9 mouse cellular contexts compared by ENCODE assay signal in genomic region chr4:43971541-43972136, GRCm38 (mm10). TPM values are rescaled to one million over a fixed set of nuclear protein-coding genes. Genes with fewer than 3 reads are reported as not detected.
DNase-seq lines count a peak whose midpoint lies in the region; ATAC-seq lines count a peak whose summit lies in the region.
"Had no signal": no experiment of that assay in that cellular context is flagged by ENCODE, and none has a peak within 500 bp of the region (broad histone marks: within the 10 kb centered on the region; RNA-seq: fewer than 3 reads in every experiment).

No protein-coding gene starts in this region.

- H3K36me3 ChIP-seq in kidney, embryonic 16.5 days (ENCODE audit: insufficient read depth, low read length) = no peaks in the 10 kb centered on the region
- H3K36me3 ChIP-seq in hindbrain, embryonic 12.5 days = peaks cover 4% of the 10 kb centered on the region; the same call in 1 of the 2 replicates

- ATAC-seq in kidney, embryonic 16.5 days (ENCODE audit: low FRiP score, low TSS enrichment) = peak; percentile 49
- 0 out of 2 replicates have a peak, but pooled peaks have one; percentile 11 for ATAC-seq in hindbrain, embryonic 12.5 days (ENCODE audit: low FRiP score)
- peak; percentile 13; the same call in 1 of the 2 replicates for ATAC-seq in megakaryocyte, adult 5-6 weeks (ENCODE audit: poor library complexity, severe bottlenecking)

- no peaks in the 10 kb centered on the region for H3K9me3 ChIP-seq in kidney, embryonic 16.5 days (ENCODE audit: low read length)
- H3K9me3 ChIP-seq in hindbrain, embryonic 12.5 days (replicated peaks) = no peaks in the 10 kb centered on the region

- peak overlapping the region; percentile 38 for H3K4me2 ChIP-seq in kidney, embryonic 16.5 days (replicated peaks; ENCODE audit: low read depth, low read length)
- H3K4me2 ChIP-seq in hindbrain, embryonic 12.5 days (replicated peaks) = peak overlapping the region; percentile 27

- H3K27ac ChIP-seq in kidney, embryonic 16.5 days (ENCODE audit: low read length) = peak overlapping the region; percentile 94
- H3K27ac ChIP-seq in brown adipose tissue, adult 24 weeks (replicated peaks; ENCODE audit: low read depth, low read length) = peak overlapping the region; percentile 36
- peak overlapping the region; percentile 68; the same call in 1 of the 2 replicates for H3K27ac ChIP-seq in hindbrain, embryonic 12.5 days

- WGBS in kidney, embryonic 16.5 days = 53% methylated on average over 9 of the region's 9 CpGs
- WGBS in hindbrain, embryonic 12.5 days = 63% methylated on average over 9 of the region's 9 CpGs

- peaks cover 35% of the 10 kb centered on the region for H3K4me1 ChIP-seq in kidney, embryonic 16.5 days (ENCODE audit: insufficient read depth, low read length)
- peaks cover 10% of the 10 kb centered on the region; the same call in 1 of the 2 replicates for H3K4me1 ChIP-seq in brown adipose tissue, adult 24 weeks (ENCODE audit: control insufficient read depth, insufficient read depth, insufficient read length, low read length)
- peaks cover 47% of the 10 kb centered on the region for H3K4me1 ChIP-seq in hindbrain, embryonic 12.5 days

- H3K4me3 ChIP-seq in kidney, embryonic 16.5 days (ENCODE audit: low read length) = 0 out of 2 replicates have a peak overlapping the region, but pooled peaks have one; percentile 9
- H3K4me3 ChIP-seq in brown adipose tissue, adult 24 weeks (ENCODE audit: insufficient read depth, low read depth, low read length) = 0 out of 2 replicates have a peak overlapping the region, but pooled peaks have one; percentile 13
- no peak overlapping the region for H3K4me3 ChIP-seq in hindbrain, embryonic 12.5 days

- no peak for DNase-seq in kidney, adult 9 months
- no peak for DNase-seq in cerebellum, adult 11-12 months
- no peak for DNase-seq in adrenal gland, adult 18-20 months (ENCODE audit: low spot score in 2 of 2)
- no peak for DNase-seq in layer of hippocampus, adult 9-10 months (ENCODE audit: low spot score)

- peak overlapping the region; percentile 24; the same call in 1 of the 2 replicates for H3K9ac ChIP-seq in kidney, embryonic 16.5 days (replicated peaks; ENCODE audit: low read length)
- no peak overlapping the region for H3K9ac ChIP-seq in hindbrain, embryonic 12.5 days

- no peaks in the 10 kb centered on the region for H3K27me3 ChIP-seq in kidney, embryonic 16.5 days (ENCODE audit: insufficient read depth, low read length)
- no peaks in the 10 kb centered on the region for H3K27me3 ChIP-seq in hindbrain, embryonic 12.5 days

RNA-seq across cellular contexts. Expression of gene Ccin, which starts 11.6 kb away (rescaled TPM):
- polyA plus RNA-seq in kidney, embryonic 16.5 days (2015; fragmentation: Nextera tagmentation; extraction: Ambion mirVana) = not detected in 2 replicates
- polyA plus RNA-seq in brown adipose tissue, adult 24 weeks (2012; ENCODE audit: insufficient read depth, insufficient read length, missing spikeins) = not detected in 2 replicates
- not detected in 2 replicates for polyA plus RNA-seq in hindbrain, embryonic 12.5 days (2016; fragmentation: Nextera tagmentation; extraction: Ambion mirVana)
- 0.09 TPM in 1 of 2 replicates, not detected in the other for total RNA-seq in megakaryocyte, adult 5-6 weeks (2015)
- 0.26 and 0.37 TPM in 2 replicates for total RNA-seq in megakaryocyte, adult 5-6 weeks (2017)
- total RNA-seq in adrenal gland, adult 18-20 months (2021) = not detected
- total RNA-seq: liver, adult 2 months had no signal
- polyA plus RNA-seq: liver, adult 2 months had no signal

RNA-seq across cellular contexts. Expression of gene Glipr2, which starts 14.4 kb away (rescaled TPM):
- polyA plus RNA-seq in kidney, embryonic 16.5 days (2015; fragmentation: Nextera tagmentation; extraction: Ambion mirVana) = 82.1 and 86.3 TPM in 2 replicates
- 2.9 and 4.3 TPM in 2 replicates for polyA plus RNA-seq in brown adipose tissue, adult 24 weeks (2012; ENCODE audit: insufficient read depth, insufficient read length, missing spikeins)
- 94.2 and 104 TPM in 2 replicates for polyA plus RNA-seq in hindbrain, embryonic 12.5 days (2016; fragmentation: Nextera tagmentation; extraction: Ambion mirVana)
- 147 and 149 TPM in 2 replicates for total RNA-seq in megakaryocyte, adult 5-6 weeks (2015)
- total RNA-seq in megakaryocyte, adult 5-6 weeks (2017) = 224 and 228 TPM in 2 replicates
- total RNA-seq in adrenal gland, adult 18-20 months (2021) = 1 to 10 TPM; 3.5 to 6.4 TPM

RNA-seq across cellular contexts. Expression of gene Clta, which starts 32.6 kb away (rescaled TPM):
- polyA plus RNA-seq in kidney, embryonic 16.5 days (2015; fragmentation: Nextera tagmentation; extraction: Ambion mirVana) = 225 and 232 TPM in 2 replicates
- polyA plus RNA-seq in brown adipose tissue, adult 24 weeks (2012; ENCODE audit: insufficient read depth, insufficient read length, missing spikeins) = 97.5 and 140 TPM in 2 replicates
- polyA plus RNA-seq in hindbrain, embryonic 12.5 days (2016; fragmentation: Nextera tagmentation; extraction: Ambion mirVana) = 266 and 282 TPM in 2 replicates
- 387 and 421 TPM in 2 replicates for total RNA-seq in megakaryocyte, adult 5-6 weeks (2015)
- 615 and 637 TPM in 2 replicates for total RNA-seq in megakaryocyte, adult 5-6 weeks (2017)
- 100 to 1,000 TPM; 169 to 180 TPM for total RNA-seq in adrenal gland, adult 18-20 months (2021)

Comparison
In these comparisons a context has a peak if more than half of its experiments do, and no peak if none do; other contexts are left out.
1. H3K27ac ChIP-seq: peak in every context shown above with its lines; median percentile 94 in kidney, embryonic 16.5 days; 68 in hindbrain, embryonic 12.5 days; 36 in brown adipose tissue, adult 24 weeks.
2. RNA of gene Glipr2, which starts 14.4 kb away (polyA plus RNA-seq): 94.2 to 104 TPM in hindbrain, embryonic 12.5 days and 82.1 to 86.3 TPM in kidney, embryonic 16.5 days; 2.9 to 4.3 TPM in brown adipose tissue, adult 24 weeks; every median in the first group is over 10 times any median in the second.
3. Peak in every context shown above with its lines, with median percentiles within 50 percentile points of each other: ATAC-seq.